Mouse (Mus musculus) neural tube, embryonic 13.5 days (tissue): ENCODE measurements around the gene Prss12. TPM values are rescaled to one million over a fixed set of nuclear protein-coding genes. Genes with fewer than 3 reads are reported as not detected.

Source experiments
- ATAC-seq: fragments of 200-750 bp; cut with Nextera tagmentation; 2 replicates; pipeline ENCODE4 v1.8.0; 2017; ENCODE audit warnings: low read depth, mild to moderate bottlenecking, moderate TSS enrichment, moderate library complexity
- H3K27ac ChIP-seq: fragments of 300-500 bp; sonication (generic); replicated peaks from 2 replicates; pipeline ENCODE4 v1.5.1; 2015; ENCODE audit warnings: moderate library complexity, mild to moderate bottlenecking, inconsistent platforms
- H3K27me3 ChIP-seq: fragments of 300-500 bp; sonication (generic); 2 replicates; pipeline ENCODE4 v1.6.1; 2015; ENCODE audit warnings: mild to moderate bottlenecking, inconsistent platforms
- H3K36me3 ChIP-seq: fragments of 300-500 bp; sonication (generic); 2 replicates; pipeline ENCODE4 v1.6.1; 2015; ENCODE audit warnings: mild to moderate bottlenecking, inconsistent platforms
- H3K4me1 ChIP-seq: fragments of 300-500 bp; sonication (generic); replicated peaks from 2 replicates; pipeline ENCODE4 v1.6.1; 2015; ENCODE audit warnings: inconsistent platforms
- H3K4me2 ChIP-seq: fragments of 300-500 bp; sonication (generic); 2 replicates; pipeline ENCODE4 v1.6.1; 2015; ENCODE audit warnings: inconsistent platforms, mild to moderate bottlenecking, moderate library complexity
- H3K4me3 ChIP-seq: fragments of 300-500 bp; sonication (generic); 2 replicates; pipeline ENCODE4 v1.5.1; 2015; ENCODE audit warnings: mild to moderate bottlenecking, inconsistent platforms
- H3K9ac ChIP-seq: fragments of 300-500 bp; sonication (generic); 2 replicates; pipeline ENCODE4 v1.6.1; 2015; ENCODE audit warnings: moderate library complexity, mild to moderate bottlenecking, inconsistent platforms
- H3K9me3 ChIP-seq: fragments of 300-500 bp; sonication (generic); 2 replicates; pipeline ENCODE4 v1.6.1; 2016; ENCODE audit warnings: inconsistent platforms
- WGBS: fragments of 180-500 bp; shearing (Covaris S2); methylation state at CpG from one replicate; pipeline ENCODE4 v1.1.7; 2015; 5-methylcytosine and 5-hydroxymethylcytosine counted together
- polyA plus RNA-seq: library from polyadenylated mRNA; unstranded; fragments of >200 nt; fragmentation: Nextera tagmentation; extraction: Ambion mirVana; gene quantifications from 2 replicates; pipeline ENCODE4 v1.2.1, GENCODE M21; 2015

Gene Prss12
- polyA plus RNA-seq, 1 experiment from 2014 or later = 22.7 TPM

DNA sequence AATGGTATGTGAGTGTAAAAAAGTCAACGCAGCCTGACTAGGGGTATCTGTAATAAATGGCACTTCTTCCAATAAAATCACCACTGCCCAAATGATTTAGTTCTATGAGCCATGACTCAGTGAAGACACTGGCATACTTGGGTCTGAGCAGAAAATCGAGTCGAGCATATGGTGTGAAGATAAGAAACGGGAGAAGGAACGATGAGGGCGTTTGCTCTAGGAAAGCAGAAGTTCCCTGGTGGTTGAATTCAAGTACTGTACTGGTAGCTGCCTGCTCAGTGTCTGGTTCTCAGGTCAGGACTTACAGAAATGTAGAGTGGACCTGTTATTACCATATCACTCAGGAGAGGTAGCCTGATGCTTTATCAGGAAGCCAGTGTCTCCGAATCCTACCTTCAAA lies 6.2 kb upstream of the Prss12 start:
- no peak for ATAC-seq
- WGBS = 88% methylated on average over 7 of the region's 7 CpGs
- no peaks in the 10 kb centered on the region for H3K36me3 ChIP-seq

DNA sequence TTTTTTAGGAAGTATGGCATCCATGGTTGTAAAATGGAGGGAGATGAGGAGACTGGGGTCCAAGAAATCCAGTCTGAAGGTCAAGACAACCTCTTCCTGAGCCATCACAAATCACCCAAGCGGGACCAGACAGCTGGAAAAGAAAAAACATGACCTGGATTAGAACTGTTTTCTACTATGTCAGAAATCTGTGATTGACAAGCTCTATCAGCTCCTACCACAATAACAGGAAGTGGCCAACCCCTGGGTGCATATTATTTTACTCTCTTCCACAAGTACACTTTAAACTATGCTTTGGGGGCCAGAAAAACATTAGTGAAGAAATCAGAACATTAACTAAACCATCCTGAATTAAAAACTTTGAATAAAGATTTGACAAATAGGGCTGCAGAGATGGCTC lies 2.2 kb upstream of the Prss12 start:
- no peak overlapping the region for H3K27ac ChIP-seq
- no peak overlapping the region for H3K9ac ChIP-seq
- no peaks in the 10 kb centered on the region for H3K36me3 ChIP-seq
- WGBS = 74% methylated on average over 1 of the region's 1 CpGs
- H3K4me2 ChIP-seq = no peak overlapping the region
- ATAC-seq = no peak
- no peak overlapping the region for H3K4me3 ChIP-seq
- no peaks in the 10 kb centered on the region for H3K9me3 ChIP-seq
- H3K27me3 ChIP-seq = peaks cover 22% of the 10 kb centered on the region
- peaks cover 20% of the 10 kb centered on the region for H3K4me1 ChIP-seq

More for the DNA sequence above, 6.2 kb upstream of the Prss12 start:
- no peak overlapping the region for H3K4me3 ChIP-seq
- no peak overlapping the region for H3K27ac ChIP-seq
- H3K9ac ChIP-seq = no peak overlapping the region
- no peaks in the 10 kb centered on the region for H3K4me1 ChIP-seq
- no peak overlapping the region for H3K4me2 ChIP-seq
- peaks cover 10% of the 10 kb centered on the region for H3K27me3 ChIP-seq
- H3K9me3 ChIP-seq = no peaks in the 10 kb centered on the region

DNA sequence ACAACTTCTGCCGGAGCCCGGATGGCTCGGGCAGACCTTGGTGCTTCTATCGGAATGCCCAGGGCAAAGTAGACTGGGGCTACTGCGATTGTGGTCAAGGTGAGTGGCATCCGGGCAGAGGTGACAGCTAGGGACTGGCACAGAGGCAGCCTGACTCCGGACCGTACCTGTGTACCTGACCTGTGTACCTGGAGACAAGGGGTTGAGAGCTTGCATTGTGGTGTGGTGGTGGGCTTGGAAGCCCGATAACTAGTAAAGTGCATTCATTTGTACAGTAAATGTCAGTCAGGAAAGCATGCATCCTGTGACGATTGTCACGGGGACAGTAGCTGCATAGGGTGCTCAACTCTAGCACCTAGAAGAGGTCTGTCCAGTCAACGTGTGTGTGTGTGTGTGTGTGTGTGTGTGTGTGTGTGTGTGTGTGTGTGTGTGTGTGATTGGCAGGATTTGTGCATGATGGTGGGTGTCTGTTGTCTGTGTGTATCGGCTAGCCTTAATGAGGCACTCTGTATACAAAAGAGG lies 886 bp downstream of the Prss12 start:
- H3K4me1 ChIP-seq = peaks cover 20% of the 10 kb centered on the region
- H3K9me3 ChIP-seq = no peaks in the 10 kb centered on the region
- 0 out of 2 replicates have a peak overlapping the region, but pooled peaks have one; percentile 18 for H3K27ac ChIP-seq
- H3K9ac ChIP-seq = peak overlapping the region; percentile 84
- ATAC-seq = peak; percentile 42
- no peaks in the 10 kb centered on the region for H3K36me3 ChIP-seq
- peak overlapping the region; percentile 72 for H3K4me3 ChIP-seq
- peaks cover 23% of the 10 kb centered on the region for H3K27me3 ChIP-seq
- WGBS = 6% methylated on average over 13 of the region's 13 CpGs
- peak overlapping the region; percentile 98 for H3K4me2 ChIP-seq

DNA sequence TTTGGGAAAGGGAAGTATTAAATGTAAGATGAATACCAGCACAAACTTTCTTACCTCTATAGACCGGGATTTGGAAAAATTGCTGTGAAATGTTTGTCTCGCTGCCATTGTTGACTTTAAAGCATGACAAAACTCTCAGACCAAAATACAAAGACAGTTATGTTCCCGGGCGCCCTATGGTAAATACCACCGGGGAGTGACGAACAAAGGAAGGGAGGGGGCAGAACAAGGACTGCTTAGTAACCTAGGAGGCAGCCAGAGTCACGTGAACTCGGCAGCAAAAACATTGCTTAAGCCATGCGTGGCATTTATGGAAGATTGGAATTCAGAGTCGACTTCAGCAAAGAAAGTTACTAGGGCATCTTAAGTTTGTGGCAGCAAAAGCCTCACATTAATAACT lies 1.4 kb downstream of the Prss12 start:
- Histone ChIP-seq H3K4me1 (peaks cover 20% of the 10 kb centered on the region), H3K27ac (no peak overlapping the region), H3K27me3 (peaks cover 23% of the 10 kb centered on the region), H3K4me3 (peak overlapping the region; percentile 72), H3K9ac (peak overlapping the region; percentile 84), H3K9me3 (no peaks in the 10 kb centered on the region), H3K4me2 (peak overlapping the region; percentile 98), H3K36me3 (no peaks in the 10 kb centered on the region)
- WGBS = 3% methylated on average over 10 of the region's 10 CpGs
- ATAC-seq = no peak

DNA sequence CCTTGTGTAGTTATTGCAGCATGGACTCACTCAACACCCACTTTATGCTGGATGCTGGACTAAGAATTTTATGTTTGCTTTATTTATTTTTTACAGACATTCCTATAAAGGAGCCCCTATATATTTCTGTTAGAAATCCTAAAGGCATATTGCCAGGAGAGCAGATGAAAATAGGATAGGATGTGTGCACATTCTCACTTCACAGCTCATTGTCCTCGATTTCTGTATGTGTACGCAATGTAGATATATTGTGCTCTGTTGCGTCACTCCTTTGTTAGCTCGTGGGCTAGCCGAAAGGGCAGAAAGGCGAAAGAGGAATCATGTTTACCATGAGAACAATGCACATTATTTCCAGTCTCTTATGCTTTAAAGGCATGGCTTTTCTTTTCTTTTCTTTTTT lies 3.4 kb downstream of the Prss12 start:
- Histone ChIP-seq H3K9ac (no peak overlapping the region), H3K4me3 (no peak overlapping the region), H3K9me3 (no peaks in the 10 kb centered on the region), H3K36me3 (no peaks in the 10 kb centered on the region), H3K27me3 (peaks cover 17% of the 10 kb centered on the region), H3K4me1 (peaks cover 20% of the 10 kb centered on the region), H3K4me2 (no peak overlapping the region), H3K27ac (no peak overlapping the region)
- WGBS = 27% methylated on average over 6 of the region's 6 CpGs
- ATAC-seq = no peak

DNA sequence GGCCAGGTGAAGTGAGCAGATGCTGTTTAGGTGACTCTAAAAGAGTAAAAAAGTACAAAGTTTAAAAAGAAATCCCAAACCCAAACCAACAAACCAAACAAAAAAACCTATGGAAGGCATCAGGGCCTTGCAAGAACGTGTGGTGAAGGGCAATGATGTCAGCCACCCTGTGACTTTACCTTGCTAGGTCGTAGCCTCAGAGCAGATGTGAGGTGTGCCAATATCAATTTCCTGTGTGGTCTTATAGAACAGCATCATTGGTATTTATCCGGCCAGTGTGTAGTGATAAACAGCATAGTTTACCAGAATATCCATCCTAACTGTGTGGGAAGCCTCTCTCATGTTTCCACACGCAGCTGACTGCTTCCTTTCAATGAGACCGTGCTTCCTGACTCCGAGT lies 6.2 kb downstream of the Prss12 start:
- Histone ChIP-seq H3K9me3 (no peaks in the 10 kb centered on the region), H3K36me3 (no peaks in the 10 kb centered on the region), H3K27ac (no peak overlapping the region), H3K4me1 (peaks cover 6% of the 10 kb centered on the region), H3K27me3 (0 out of 2 replicates have a peak, but pooled peaks cover 4% of the 10 kb centered on the region), H3K4me3 (no peak overlapping the region), H3K9ac (no peak overlapping the region), H3K4me2 (no peak overlapping the region)
- WGBS = 78% methylated on average over 6 of the region's 6 CpGs
- ATAC-seq = no peak

DNA sequence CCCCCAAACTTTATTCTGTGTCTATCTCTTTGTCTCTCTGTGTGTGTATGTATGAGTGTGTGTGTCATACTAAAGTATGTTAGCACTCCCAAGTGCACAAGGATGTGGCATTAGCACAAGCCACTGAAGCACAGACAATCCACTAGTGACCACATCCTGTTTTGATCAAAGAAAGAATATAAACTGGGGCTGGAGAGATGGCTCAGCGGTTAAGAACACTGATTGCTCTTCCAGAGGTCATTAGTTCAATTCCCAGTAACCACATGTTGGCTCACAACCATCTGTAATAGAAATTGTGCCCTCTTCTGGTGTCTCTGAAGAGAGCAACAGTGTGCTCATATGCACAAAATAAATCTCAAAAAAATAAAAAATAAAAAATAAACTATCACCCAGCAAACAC lies 12.8 kb downstream of the Prss12 start:
- H3K4me1 ChIP-seq = no peaks in the 10 kb centered on the region
- H3K27me3 ChIP-seq = no peaks in the 10 kb centered on the region
- ATAC-seq = no peak
- 58% methylated on average over 1 of the region's 1 CpGs for WGBS
- no peaks in the 10 kb centered on the region for H3K9me3 ChIP-seq
- no peak overlapping the region for H3K9ac ChIP-seq
- H3K4me2 ChIP-seq = no peak overlapping the region
- no peak overlapping the region for H3K4me3 ChIP-seq
- H3K27ac ChIP-seq = no peak overlapping the region
- H3K36me3 ChIP-seq = no peaks in the 10 kb centered on the region

DNA sequence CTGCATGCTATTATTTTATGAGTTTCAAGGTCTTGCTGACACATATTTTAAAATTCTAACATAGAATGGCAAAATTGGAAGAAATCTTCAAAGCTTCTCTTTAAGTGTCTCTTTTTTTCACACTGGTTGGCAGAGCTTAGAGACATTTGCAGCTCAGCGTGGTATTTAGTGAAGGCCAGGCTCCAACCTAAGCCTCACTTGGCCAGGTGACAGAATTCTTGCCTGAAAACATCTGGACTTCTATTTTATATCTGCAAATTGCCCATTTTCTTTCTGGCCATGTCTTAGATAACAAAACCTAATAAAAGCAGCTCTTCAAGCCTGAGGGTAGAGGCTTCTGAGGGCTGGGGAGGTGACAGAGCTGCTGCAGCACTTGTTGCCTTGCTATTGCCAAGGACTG lies 13.7 kb downstream of the Prss12 start:
- no peak overlapping the region for H3K27ac ChIP-seq
- 82% methylated on average over 1 of the region's 1 CpGs for WGBS
- no peaks in the 10 kb centered on the region for H3K27me3 ChIP-seq
- H3K9me3 ChIP-seq = no peaks in the 10 kb centered on the region
- H3K4me2 ChIP-seq = no peak overlapping the region
- ATAC-seq = no peak
- H3K9ac ChIP-seq = no peak overlapping the region
- H3K36me3 ChIP-seq = no peaks in the 10 kb centered on the region
- no peak overlapping the region for H3K4me3 ChIP-seq
- no peaks in the 10 kb centered on the region for H3K4me1 ChIP-seq

DNA sequence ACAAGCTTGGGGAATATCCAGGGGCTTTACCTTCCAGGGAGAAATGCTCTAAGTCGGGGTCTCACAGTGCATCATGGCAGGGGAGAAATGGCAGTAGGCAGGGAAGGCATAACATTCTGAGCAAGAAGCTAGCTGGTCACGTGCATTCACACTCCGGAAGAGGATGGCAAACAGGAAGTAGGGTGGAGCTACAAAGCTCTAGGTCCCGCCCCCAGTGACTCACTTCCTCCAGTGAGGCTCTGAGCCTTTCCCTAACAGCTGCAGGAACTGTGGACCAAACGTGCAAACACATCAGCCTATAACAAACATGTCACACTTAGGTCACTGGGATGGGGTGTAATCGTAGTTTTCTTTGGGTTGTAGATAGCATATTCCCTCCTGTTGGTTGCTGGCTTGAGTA lies 15.6 kb downstream of the Prss12 start:
- Histone ChIP-seq H3K27ac (no peak overlapping the region), H3K4me3 (no peak overlapping the region), H3K9ac (no peak overlapping the region), H3K36me3 (no peaks in the 10 kb centered on the region), H3K4me1 (no peaks in the 10 kb centered on the region), H3K27me3 (no peaks in the 10 kb centered on the region), H3K4me2 (no peak overlapping the region), H3K9me3 (no peaks in the 10 kb centered on the region)
- WGBS = 87% methylated on average over 6 of the region's 6 CpGs
- ATAC-seq = no peak

DNA sequence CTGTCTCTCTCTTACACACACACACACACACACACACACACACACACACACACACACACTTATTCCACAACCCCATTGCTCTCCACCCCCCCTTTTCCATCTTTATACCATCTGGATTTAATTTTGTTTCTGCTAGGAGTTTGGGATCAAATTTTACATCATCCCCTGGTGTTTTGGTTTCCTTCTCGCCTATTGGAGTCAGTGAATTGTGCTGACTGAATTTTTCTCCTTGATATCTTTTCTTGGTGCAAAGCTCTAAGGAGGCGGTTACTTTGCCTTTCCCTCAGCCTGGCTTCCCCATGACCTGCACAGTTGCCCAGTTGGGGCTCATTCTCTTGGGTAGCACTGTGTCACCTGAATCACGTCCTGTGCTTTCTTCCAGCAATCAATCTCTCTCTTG lies 30.1 kb downstream of the Prss12 start:
- no peak for ATAC-seq
- Histone ChIP-seq H3K27me3 (no peaks in the 10 kb centered on the region), H3K36me3 (no peaks in the 10 kb centered on the region), H3K9me3 (no peaks in the 10 kb centered on the region), H3K27ac (no peak overlapping the region), H3K9ac (no peak overlapping the region), H3K4me3 (no peak overlapping the region), H3K4me1 (no peaks in the 10 kb centered on the region), H3K4me2 (no peak overlapping the region)
- 76% methylated on average over 3 of the region's 3 CpGs for WGBS

DNA sequence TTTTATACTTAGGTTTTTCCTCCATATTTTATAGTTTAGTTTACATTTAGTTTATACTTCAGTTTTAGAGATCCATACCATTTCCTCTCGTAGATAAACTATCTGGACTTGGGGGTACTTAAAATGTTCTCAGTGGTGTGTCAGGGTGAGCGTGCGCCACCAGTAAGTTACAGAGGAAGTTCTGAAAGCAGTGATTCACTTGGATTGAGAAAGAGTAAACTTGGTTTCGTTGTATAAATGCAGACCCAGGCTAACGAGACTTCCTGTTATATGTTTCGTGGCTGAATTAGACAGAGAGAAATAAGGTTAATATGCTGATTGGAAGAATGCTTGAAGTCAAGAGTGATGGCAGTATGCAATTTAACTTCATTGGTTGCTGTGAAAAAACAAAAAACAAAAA lies 34.6 kb downstream of the Prss12 start:
- ATAC-seq = no peak
- no peaks in the 10 kb centered on the region for H3K36me3 ChIP-seq
- H3K9me3 ChIP-seq = no peaks in the 10 kb centered on the region
- H3K27me3 ChIP-seq = no peaks in the 10 kb centered on the region
- 90% methylated on average over 6 of the region's 6 CpGs for WGBS
- H3K4me1 ChIP-seq = no peaks in the 10 kb centered on the region
- no peak overlapping the region for H3K9ac ChIP-seq
- H3K27ac ChIP-seq = no peak overlapping the region
- H3K4me2 ChIP-seq = no peak overlapping the region
- H3K4me3 ChIP-seq = no peak overlapping the region

DNA sequence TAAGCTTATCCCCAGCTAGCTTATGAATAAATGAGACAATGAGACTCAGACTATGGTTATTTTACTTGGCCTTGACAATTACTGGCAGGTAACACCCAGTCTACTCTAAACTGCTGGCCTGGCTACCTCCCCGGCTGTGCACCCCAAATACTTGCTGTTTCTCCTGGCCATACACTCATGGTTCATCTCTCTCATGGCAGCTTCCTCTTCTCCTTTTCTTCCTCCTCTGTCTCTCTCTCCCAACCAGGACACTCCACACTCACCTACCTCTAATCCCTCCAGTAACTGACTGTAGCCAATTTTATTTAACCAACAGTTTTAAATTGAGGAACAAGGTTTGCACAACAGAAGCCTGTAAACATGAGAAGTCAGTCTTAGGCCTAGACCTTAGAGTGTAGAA lies 45.1 kb downstream of the Prss12 start:
- H3K36me3 ChIP-seq = no peaks in the 10 kb centered on the region
- H3K9ac ChIP-seq = no peak overlapping the region
- WGBS = 86% methylated on average over 1 of the region's 1 CpGs
- H3K27ac ChIP-seq = no peak overlapping the region
- no peak overlapping the region for H3K4me2 ChIP-seq
- H3K4me3 ChIP-seq = no peak overlapping the region
- no peaks in the 10 kb centered on the region for H3K27me3 ChIP-seq
- ATAC-seq = no peak
- H3K4me1 ChIP-seq = no peaks in the 10 kb centered on the region
- H3K9me3 ChIP-seq = no peaks in the 10 kb centered on the region

DNA sequence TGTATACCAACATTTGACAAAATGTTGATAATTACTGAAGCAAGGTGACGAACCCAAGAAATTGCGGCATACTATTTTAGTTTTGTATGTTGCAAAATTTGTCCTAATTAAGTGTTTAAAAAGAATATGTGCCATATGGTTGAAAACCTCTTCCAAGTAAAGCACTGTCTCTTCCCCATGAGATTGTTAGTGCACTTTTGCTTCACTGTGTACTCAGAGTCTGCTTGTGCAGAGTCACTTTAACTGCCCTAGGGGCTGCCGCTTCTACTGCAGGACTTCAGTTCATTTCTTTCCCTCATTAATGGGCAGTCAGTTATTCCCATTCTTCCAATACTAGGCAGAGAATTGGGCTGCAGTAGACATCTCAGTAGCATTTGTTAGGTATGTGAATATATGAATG lies 46.5 kb downstream of the Prss12 start:
- Histone ChIP-seq H3K9me3 (no peaks in the 10 kb centered on the region), H3K36me3 (no peaks in the 10 kb centered on the region), H3K4me1 (no peaks in the 10 kb centered on the region), H3K27me3 (no peaks in the 10 kb centered on the region), H3K27ac (no peak overlapping the region), H3K9ac (no peak overlapping the region), H3K4me3 (no peak overlapping the region), H3K4me2 (no peak overlapping the region)
- WGBS = 92% methylated on average over 3 of the region's 3 CpGs
- no peak for ATAC-seq
